Mouse (Mus musculus): ENCODE results near the gene Rdh8.

DNA sequence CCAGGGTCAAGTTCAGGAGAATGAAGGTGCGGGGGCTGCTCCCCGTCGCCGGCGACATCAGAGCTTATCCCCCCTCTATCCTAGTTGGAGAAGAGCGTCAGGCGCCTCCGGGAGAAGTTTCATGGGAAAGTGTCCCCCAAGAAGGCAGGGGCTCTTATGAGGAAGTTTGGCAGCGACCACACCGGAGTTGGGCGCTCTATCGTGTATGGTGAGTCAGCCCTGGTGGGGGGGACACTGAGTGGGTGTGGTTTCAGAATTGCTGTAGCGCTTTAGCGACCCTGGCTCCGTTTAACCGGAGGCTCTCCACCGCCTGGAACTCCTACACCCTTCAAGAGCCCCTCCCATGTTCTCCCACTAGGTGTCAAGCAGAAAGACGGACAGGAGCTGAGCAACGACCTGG, 50.9 kb downstream of the Rdh8 start:
- TF ChIP-seq CTCF (IDR thresholded peaks at IDR 0.05; ENCODE audit: control insufficient read depth, insufficient read depth, insufficient replicate concordance, low read depth, low read length), result no peak
- TF ChIP-seq POLR2A (IDR thresholded peaks at IDR 0.05; ENCODE audit: control insufficient read depth, low read depth, low read length), result no peak

All from testis, adult 2 months (tissue).